Mouse (Mus musculus) mouse trophoblast stem cell (cell line): Measurements from ENCODE around the gene Igf1.

Experiments used
- in situ Hi-C, 2 experiments: fragments of 300-500 bp; cut with MseI, MboI; formaldehyde crosslinking; loops; 2 replicates in 1 of 2; 3 replicates in 1 of 2; pipeline ENCODE4 v1.15.1; 2025

Igf1 gene

DNA sequence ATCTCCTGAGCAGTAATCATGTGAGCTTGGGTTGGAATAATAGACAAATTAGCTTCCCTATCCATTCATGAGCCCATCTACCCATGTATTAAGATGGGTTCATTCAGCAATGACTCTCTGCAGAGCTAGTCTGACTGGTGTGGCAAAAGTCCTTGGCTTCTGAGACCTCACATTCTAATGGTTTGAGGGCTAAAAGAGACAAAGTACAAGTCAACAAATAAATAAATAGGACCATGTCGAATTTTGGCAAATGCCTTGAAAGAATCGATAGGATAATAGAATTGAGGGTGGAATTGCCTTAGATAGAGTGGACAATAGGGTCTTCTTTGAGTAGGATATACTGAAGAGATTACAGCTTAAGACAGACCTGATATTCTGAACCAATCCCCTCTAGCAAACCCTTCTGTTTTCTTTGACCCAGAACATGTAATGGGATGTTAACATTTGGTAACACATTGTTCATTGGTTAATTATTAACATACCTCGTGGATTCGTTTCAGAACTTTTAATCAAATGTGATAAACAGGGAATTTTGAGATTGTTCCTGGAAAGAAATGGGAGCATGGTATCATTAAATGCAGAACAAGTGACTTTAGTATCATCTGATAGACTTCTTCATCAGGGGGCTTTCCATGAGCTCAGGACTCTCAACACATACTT is 36.5 kb downstream of the Igf1 start:
- in situ Hi-C loops = no loop called here

DNA sequence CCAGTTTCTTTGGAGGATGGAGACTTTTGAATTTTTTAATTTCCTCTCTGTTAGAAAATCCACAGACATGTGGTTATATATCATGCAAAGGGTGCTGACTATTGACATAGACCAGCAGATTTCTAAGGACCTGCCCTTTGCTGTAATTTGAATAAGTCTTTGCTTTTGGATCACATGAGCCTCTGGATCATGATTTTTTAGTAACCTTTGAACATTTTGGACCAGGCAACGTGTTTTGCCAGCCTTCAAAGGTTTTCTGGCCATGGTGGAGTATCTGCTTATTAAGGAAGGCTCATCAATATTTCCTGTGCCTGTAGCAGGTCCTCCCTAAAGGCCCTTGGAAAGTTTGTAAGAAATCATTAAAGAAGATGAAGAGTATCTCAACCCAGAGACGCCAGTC is 37.3 kb downstream of the Igf1 start:
- in situ Hi-C loops = no loop called here

DNA sequence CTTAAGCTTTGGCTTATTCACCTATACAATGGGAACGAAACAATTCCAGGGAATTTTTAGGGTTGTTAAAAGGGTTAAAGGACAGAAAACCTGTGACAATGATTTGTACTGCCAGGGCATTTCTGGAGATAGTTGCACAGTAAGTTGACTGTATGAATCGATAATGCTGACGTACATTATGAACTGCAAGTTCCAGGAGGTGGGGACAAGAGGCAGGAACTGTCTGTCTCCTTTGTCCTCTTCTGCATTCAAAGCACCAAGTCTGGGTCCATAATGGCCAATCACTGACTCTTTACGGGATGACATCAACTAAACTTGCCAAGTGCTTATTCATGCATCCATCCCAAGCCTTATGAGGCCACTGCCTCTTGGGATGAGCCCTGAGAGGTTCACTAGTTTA is 39.3 kb downstream of the Igf1 start:
- in situ Hi-C loops = no loop called here

DNA sequence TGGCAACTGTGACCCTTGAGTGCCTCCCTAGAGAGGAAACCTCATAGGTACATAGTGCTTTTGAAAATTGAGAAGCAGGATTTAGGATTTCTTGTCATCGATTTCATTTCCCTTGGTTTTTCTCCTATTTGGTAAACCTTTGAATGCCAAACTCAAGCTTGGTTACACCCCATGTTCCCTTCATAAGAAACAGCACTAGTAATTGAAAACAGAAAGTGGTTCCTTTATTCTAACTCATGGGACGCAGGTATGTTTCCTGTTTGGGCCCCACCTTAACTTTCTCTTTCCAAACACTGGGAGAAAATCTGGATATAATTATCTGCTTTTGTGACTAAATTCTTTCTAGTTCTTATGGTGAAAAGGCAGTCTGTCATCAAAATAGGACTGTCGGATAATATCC is 40.8 kb downstream of the Igf1 start:
- in situ Hi-C loops = no loop called here

DNA sequence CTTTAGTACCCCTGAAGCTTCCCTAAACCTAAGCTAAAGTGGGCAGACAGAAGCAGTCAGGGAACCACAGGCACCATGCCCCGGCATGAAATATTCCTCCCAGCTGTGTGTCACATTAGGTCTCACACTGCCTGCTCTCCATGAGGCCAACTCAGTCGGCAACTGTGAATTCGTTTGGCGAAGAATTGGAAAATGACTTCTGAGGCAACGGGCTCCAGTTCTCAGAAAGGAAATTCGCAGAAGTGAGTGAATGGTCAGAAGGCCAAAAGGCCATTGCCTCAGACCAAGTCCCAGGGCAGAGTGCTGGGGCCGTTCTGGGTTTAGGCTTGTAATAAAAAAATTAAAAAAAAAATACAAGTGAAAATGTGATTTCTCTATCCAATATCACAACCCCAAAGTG is 43.9 kb downstream of the Igf1 start:
- in situ Hi-C loops = no loop called here

DNA sequence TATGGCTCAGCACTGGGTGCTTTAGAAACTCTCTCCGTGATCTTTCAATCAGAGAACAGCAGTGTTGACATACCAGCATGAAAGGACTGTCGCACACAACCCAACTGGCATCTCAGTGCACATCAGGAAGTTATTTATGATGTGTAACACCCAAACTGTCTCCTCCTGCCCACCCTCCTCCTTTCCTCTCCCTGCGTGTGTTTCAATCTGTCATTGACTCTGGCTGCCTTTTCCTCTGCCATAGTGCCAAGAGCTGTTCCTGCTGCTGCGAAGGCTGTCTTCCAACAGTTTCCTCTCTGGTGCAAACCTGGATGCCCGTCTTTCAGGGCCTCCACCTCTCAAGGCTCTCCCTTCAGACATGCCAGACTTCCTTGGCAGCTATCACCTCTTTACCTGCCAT is 46.3 kb downstream of the Igf1 start:
- in situ Hi-C loops = no loop called here

DNA sequence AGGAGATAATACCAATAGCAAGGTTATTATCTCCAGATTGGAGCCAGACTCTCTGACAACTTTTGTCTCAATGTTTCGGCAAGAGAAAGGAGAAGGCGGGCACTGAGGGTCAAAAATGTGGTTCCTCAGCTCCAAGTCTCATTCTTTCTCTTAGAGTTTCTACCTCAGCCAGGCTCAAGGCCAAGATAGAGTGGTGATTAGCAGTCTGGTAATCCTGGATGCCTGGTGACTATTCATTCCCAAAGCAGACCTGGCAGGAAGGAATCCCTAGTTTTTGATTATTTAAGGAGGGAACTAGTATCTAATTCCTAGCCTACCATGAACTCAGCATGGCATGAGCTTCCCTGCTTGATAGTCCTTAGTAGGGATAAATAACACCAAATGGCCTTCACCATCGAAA is 47.0 kb downstream of the Igf1 start:
- in situ Hi-C loops = no loop called here

DNA sequence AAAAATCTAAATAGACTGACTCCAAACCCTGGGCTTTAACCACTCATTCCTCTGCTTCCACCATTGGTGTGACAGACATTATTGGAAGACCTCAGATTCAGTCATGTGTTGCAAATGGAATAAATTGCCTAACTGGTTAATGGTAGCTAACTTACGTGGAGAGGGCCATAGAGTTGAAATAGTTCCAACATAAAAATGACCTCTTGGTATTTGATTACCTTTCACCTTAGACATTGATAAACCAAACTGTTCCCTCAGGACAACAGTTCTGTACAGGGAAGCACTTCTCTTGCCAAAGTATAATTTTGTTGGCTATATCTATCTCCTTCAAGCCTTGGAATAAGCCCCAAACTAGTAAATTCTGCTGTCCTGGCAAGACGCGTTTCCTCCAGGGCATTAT is 48.1 kb downstream of the Igf1 start:
- in situ Hi-C loops = no loop called here

DNA sequence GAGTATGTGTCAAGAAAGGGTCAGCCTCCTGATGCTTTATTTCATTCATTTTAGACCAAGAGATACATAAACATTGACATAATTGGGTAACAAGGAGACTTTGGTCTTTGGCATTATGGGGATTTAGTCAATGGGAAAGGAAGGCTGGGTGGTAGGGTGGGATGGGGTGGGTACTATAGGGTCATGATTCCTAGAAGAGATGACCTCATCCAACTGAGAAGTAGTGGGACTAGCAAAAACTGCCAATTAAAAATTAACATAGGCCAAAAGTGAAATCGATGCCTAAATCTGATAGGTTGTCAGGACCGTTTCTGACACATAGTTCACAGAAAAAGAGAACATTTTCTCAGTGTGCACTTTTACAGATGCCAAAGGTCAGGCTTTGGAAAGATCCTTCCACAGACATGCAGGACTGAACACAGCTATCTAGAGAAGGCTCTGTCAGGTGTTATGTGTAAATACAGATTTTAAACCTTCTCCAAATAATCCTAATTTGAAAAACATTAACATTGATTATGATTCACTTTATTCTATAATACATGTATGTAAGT is 48.8 kb downstream of the Igf1 start:
- in situ Hi-C loops = no loop called here

DNA sequence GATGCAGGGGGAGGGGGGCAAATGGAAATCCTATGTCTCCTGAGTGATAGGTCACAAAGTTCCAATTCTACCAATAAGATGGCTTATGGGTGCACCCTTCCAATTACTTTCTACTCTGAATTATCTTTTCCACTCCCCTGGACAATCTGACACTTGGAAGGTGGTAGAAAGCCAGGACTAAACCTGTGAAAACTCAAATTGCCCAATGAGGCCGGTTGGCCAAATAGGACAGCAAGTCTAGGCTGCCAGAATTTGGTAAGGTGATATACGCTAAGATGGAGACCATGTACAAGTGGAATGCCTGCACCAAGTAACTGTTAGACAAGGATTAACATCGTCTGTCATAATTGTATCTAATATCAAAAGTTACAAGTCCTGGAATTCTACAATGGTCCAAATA is 55.8 kb downstream of the Igf1 start:
- in situ Hi-C loops = no loop called here

DNA sequence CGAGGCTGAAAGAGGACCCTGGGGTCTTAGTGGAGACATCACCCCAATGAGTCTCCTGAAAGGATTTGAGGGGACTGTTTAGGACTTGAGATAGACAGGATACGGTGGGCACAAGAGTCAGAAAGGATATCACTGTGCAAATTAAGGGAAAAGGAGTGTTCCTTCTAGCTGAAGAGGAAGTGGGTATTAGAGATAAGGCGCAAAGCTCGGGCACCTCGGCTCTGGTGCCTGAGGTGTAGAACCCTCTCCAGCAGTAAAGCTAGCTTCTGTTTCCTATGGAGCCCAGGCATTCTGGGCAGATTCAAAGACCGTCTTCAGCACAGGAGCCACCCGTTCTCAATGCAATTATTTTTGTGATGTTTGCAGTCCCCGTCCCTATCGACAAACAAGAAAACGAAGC is 56.9 kb downstream of the Igf1 start:
- in situ Hi-C loops = no loop called here

DNA sequence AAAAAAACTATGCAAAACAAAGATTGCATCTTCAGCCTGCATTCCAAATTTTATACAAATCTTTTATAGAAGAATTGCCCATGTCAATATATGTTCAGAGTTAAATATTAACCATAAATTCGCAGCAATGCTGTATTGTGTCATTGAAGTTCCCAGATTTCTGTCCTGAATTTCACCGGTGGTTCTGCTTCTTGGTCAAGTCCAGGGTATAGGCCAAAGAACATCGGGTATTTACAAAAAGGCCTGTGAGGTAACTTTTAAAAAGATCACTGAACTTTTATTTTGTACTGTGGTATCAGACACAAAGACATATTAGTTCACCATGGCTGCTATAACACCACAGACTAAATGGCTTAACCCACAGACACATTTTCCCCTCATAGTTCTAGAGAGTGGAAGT is 57.7 kb downstream of the Igf1 start:
- in situ Hi-C loops = no loop called here

DNA sequence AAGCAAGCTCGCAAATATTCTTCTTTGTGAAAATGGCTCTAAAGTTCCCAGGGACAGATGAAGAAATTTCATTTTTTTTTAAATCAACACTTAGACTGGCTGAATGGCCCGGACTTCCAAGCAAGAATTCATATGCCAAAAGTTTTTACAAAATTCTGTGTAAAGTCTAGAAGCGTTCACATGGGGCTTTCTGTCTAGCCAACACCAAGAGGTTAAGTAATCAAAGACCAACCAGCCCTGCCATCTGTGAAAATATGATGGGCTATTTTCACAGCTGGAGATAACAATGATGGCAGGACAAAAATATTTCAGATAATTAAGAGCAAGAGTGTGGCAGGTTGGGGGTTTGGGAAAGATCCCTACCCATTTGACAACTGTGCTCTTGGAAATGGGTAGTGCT is 64.2 kb downstream of the Igf1 start:
- in situ Hi-C loops = no loop called here

DNA sequence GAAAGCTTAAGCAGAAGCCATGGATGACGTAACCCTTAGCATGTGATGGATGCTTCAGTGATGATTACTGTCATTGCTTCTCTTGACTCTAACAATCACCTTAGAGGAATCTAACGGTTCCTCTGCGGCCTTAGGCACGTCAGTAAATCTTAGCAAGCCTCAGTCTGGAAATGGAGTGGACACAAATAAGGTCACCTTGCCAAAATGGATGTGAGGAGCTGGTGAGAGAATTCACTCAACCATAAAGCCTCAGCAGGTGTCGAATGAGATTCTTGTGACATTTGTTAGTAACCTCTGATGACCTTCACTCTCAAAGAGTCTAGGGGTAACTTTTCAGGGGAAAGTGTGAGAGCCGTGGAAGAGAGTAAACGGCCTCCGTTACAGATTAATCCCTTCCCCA is 68.5 kb downstream of the Igf1 start:
- in situ Hi-C loops = no loop called here

DNA sequence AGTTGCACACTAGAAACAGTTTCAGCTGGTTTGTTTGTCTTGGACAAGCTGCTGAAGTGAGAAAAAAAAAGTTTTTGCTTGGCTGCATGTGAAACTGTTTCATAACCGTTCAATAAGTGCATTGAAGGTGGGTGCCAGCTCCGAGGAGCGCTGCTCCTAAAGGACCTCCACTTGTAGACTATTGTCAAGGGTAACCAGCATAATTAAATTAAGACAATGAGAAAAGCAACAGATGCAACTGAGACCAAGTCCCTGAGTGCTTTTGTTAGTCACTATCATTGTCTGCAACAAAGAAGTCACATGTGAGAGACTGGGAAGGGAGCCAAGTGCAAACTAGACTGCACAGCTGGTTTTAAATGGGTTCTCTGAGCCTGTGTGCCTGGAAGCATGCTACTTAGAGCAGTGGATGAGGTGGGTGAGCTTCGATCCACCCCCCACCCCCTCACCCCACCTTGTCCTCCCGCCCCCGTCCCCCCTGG is 69.1 kb downstream of the Igf1 start:
- in situ Hi-C loops = no loop called here

DNA sequence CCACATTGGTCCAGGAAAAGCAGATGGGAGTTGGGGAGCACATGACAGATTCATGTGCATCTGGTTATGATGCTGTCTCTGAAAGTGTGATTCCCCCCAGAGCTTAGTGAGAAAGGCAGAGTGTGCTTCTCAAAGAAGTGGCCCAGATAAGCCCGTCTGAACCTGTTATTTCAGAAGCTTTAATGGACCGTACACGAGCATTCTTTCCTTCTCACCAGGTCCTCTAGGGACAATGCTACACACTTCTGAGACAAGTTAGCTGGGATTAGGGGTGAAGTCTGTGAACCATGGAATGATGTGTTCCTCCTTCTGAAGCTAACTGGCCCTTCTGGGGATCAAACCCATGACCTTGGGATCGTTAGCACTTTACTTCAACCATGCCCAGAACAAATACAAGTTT is 90.1 kb downstream of the Igf1 start:
- in situ Hi-C loops = no loop called here

DNA sequence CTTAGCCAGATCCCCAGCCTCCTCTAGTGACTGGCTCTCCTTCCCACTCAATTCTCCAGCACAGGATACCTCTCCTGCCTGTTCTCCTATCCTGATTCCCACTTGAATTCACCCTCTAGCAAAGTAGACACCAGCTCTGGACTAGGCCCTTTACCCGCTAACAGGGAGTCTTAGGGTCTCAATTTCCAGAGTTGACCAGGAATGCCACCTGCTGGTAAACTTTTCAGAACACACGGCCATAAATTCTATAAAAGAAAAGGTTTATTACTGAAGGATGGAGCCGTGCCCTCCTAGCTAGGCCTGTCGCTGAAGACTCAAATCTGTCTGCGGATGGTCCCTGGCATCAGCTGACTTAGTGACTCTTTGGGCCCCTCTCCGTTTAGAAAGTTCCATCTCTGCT is 113.5 kb downstream of the Igf1 start:
- in situ Hi-C loops = no loop called here

DNA sequence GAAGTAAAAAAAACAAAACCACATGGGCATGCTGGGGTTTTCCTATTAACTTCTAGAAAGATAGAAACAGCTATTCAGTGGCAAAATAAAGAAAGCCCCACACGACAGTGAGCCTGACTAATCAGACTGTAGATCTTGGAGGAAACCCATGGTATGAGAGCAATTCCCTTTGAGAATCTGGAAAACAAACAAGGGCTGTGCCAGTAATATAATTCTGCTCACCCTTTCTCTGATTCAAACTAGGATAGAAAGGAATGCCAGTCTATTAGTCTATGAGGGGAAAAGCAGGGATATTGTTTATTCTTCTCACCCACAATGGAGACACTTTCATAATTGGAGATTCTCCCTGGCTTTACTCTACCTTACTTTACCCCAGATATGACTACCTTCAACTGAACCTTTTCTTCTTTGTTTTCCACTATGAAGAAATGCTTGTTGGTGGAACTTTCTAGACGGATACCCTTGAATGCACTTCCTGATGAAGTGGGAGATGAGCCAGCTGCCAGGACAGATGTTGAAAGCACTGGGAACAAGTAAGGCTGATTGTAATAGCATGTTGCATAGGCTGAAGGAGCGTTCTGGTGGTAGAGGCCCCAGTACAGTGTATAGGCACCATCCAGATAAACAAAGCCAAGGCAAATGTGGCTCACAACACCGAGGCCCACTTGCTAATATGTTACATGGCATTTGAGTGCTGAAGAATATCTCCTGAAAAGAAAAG is 116.0 kb downstream of the Igf1 start:
- in situ Hi-C loops = no loop called here

DNA sequence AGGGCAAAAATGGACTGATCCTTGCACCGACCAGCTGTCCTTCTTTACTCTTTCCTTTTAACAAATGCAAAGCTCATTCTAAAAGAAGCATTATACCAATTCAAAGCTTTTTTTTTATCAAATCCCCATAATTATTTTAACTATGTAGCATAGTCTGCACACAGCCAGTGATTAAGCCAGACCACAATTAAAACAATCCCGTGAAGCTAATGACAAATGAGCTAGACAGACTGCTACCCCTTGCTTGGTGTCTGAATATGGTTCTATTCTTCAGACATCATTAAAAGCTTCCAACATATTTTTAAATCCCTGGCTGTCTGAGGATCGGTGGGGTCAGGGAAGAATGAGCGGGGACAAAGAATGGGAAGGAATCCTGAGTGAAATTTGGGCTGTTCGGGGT is 127.3 kb downstream of the Igf1 start:
- in situ Hi-C loops = no loop called here

DNA sequence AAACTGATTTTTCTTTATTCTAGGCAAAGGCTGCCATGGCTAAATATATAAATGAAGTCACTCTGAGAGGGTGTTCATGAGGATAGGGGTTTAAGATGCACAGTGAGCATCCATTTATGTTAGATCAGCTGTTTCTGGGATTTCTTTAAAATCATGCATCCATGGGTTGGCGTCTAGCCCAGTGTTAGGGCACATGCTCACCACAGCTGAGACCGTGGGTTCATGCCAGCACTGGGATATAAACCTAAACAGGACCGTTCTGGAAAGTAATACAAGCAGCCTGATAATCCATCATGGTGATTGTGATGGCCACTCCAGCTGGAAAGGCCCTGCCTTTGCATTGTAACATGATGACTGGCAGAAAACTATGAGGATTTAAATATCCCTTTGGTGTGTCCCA is 128.1 kb downstream of the Igf1 start:
- in situ Hi-C loops = no loop called here
